Comparison of ENCODE assay signal across 24 mouse cellular contexts in genomic region chr6:36911586-36911985, GRCm38 (mm10).
"Had no signal": no experiment of that assay in that cellular context is flagged by ENCODE, and none has a peak within 500 bp of the region (broad histone marks: within the 10 kb centered on the region; RNA-seq: fewer than 3 reads in every experiment).

No protein-coding gene starts in this region.

- DNase-seq: gastrocnemius, adult 2 months; gastrocnemius, postnatal 14 days; gastrocnemius, postnatal 36 days; heart, adult 2 months; heart, postnatal 14 days; heart, postnatal 36 days; kidney, adult 11 months; kidney, adult 2 months; kidney, adult 9 months; kidney, postnatal 14 days; kidney, postnatal 36 days; layer of hippocampus, adult 9-11 months; layer of hippocampus, postnatal 36 days; left cerebral cortex, postnatal 4 days had no signal

- H3K4me1 ChIP-seq: heart, embryonic 13.5 days; heart, embryonic 15.5 days; kidney, embryonic 15.5 days; limb, embryonic 13.5 days; liver, embryonic 12.5 days had no signal

- H3K27ac ChIP-seq: gastrocnemius, adult 2 months; heart, adult 2 months; heart, embryonic 13.5 days; heart, embryonic 15.5 days; kidney, embryonic 15.5 days; kidney, postnatal 0 days; limb, embryonic 13.5 days; limb, embryonic 15.5 days; liver, embryonic 12.5 days; liver, embryonic 14.5 days had no signal

- H3K9me3 ChIP-seq: heart, embryonic 13.5 days; heart, embryonic 15.5 days; kidney, embryonic 15.5 days; limb, embryonic 13.5 days; limb, embryonic 15.5 days; liver, embryonic 12.5 days had no signal

- H3K9ac ChIP-seq: heart, embryonic 13.5 days; heart, embryonic 15.5 days; kidney, embryonic 15.5 days; limb, embryonic 13.5 days; limb, embryonic 15.5 days; liver, embryonic 12.5 days; liver, embryonic 14.5 days had no signal

- ATAC-seq: intestine, embryonic 16.5 days; liver, embryonic 12.5 days had no signal

- H3K4me2 ChIP-seq: heart, embryonic 11.5 days; heart, embryonic 13.5 days; heart, embryonic 15.5 days; kidney, embryonic 15.5 days; limb, embryonic 13.5 days; limb, embryonic 15.5 days; liver, embryonic 12.5 days had no signal

- H3K27me3 ChIP-seq: heart, embryonic 13.5 days; heart, embryonic 15.5 days; kidney, embryonic 15.5 days; limb, embryonic 13.5 days; limb, embryonic 15.5 days; liver, embryonic 12.5 days had no signal

- H3K4me3 ChIP-seq: gastrocnemius, adult 2 months; heart, adult 2 months; heart, embryonic 13.5 days; heart, embryonic 15.5 days; kidney, embryonic 15.5 days; limb, embryonic 13.5 days; limb, embryonic 15.5 days; liver, embryonic 12.5 days had no signal

- H3K36me3 ChIP-seq: heart, embryonic 13.5 days; heart, embryonic 15.5 days; kidney, embryonic 15.5 days; limb, embryonic 13.5 days; limb, embryonic 15.5 days; liver, embryonic 12.5 days had no signal
